Mouse (Mus musculus) hindbrain, embryonic 13.5 days (tissue): ENCODE measurements around the gene Lhfpl3. TPM values are rescaled to one million over a fixed set of nuclear protein-coding genes. Genes with fewer than 3 reads are reported as not detected.

Experiments used
- ATAC-seq: fragments of 200-750 bp; cut with Nextera tagmentation; 2 replicates; pipeline ENCODE4 v1.8.0; 2017; ENCODE audit warnings: moderate TSS enrichment; ENCODE audit not compliant: low FRiP score
- H3K27ac ChIP-seq: fragments of 300-500 bp; sonication (generic); 2 replicates; pipeline ENCODE4 v1.5.1; 2015; ENCODE audit warnings: inconsistent platforms, mild to moderate bottlenecking, moderate library complexity
- H3K27me3 ChIP-seq: fragments of 300-500 bp; sonication (generic); 2 replicates; pipeline ENCODE4 v1.6.1; 2015; ENCODE audit warnings: mild to moderate bottlenecking, inconsistent platforms
- H3K36me3 ChIP-seq: fragments of 300-500 bp; sonication (generic); 2 replicates; pipeline ENCODE4 v1.6.1; 2015; ENCODE audit warnings: mild to moderate bottlenecking, inconsistent platforms
- H3K4me1 ChIP-seq: fragments of 300-500 bp; sonication (generic); replicated peaks from 2 replicates; pipeline ENCODE4 v1.6.1; 2015; ENCODE audit warnings: inconsistent platforms
- H3K4me2 ChIP-seq: fragments of 300-500 bp; sonication (generic); 2 replicates; pipeline ENCODE4 v1.6.1; 2015; ENCODE audit warnings: inconsistent platforms, mild to moderate bottlenecking, moderate library complexity
- H3K4me3 ChIP-seq: fragments of 300-500 bp; sonication (generic); 2 replicates; pipeline ENCODE4 v1.5.1; 2015; ENCODE audit warnings: mild to moderate bottlenecking, inconsistent platforms
- H3K9ac ChIP-seq: fragments of 300-500 bp; sonication (generic); 2 replicates; pipeline ENCODE4 v1.6.1; 2015; ENCODE audit warnings: mild to moderate bottlenecking, inconsistent platforms
- H3K9me3 ChIP-seq: fragments of 300-500 bp; sonication (generic); 2 replicates; pipeline ENCODE4 v1.6.1; 2016; ENCODE audit warnings: inconsistent platforms
- WGBS: fragments of 180-500 bp; shearing (Covaris S2); methylation state at CpG from one replicate; pipeline ENCODE4 v1.1.7; 2015; 5-methylcytosine and 5-hydroxymethylcytosine counted together
- polyA plus RNA-seq: library from polyadenylated mRNA; unstranded; fragments of >200 nt; fragmentation: Nextera tagmentation; extraction: Ambion mirVana; gene quantifications from 2 replicates; pipeline ENCODE4 v1.2.1, GENCODE M21; 2015

Gene Lhfpl3
- polyA plus RNA-seq, 1 experiment from 2014 or later = 9.7 TPM

DNA sequence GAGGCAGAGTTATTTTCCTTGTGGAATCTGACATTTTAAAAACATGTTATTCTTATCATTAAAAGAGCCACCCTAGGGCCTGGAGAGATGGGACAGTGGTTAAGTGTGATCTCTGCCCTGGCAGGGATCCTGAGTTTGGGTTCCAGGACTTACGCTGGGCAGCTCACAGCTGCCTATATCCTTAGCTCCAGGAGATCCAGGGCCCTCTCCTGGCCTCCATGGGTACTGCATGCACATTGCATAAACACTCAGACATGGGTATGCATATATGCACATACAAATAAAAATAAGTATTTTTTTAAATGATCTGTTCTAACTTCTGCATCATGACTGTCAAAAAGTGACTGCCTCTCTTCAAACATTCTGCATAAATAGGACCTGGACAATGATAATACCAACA lies 115.5 kb downstream of the Lhfpl3 start:
- H3K36me3 ChIP-seq = no peaks in the 10 kb centered on the region
- H3K4me1 ChIP-seq = no peaks in the 10 kb centered on the region
- no peak overlapping the region for H3K4me2 ChIP-seq
- H3K27ac ChIP-seq = no peak overlapping the region
- H3K9ac ChIP-seq = no peak overlapping the region
- no peak overlapping the region for H3K4me3 ChIP-seq
- 36% methylated on average over 1 of the region's 1 CpGs for WGBS
- no peaks in the 10 kb centered on the region for H3K27me3 ChIP-seq
- no peak for ATAC-seq
- no peaks in the 10 kb centered on the region for H3K9me3 ChIP-seq

DNA sequence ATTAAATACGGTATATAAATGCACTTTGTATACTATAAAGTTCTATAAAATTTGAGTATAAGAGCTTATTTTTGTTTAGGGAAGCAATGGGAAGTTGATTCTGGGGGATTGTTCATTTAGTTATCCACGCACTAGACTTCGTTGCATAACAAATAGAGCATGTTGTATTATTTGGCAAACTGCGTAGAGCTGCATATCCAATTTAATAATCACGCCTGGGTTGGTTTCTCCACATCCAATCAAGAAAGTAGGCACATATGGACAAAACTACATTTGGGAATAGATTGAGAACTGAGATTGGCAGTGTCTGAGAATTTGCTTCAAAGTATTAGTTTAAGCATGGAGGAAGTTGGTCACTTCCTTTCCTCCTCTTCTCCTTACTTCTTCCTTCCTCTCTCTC lies 123.2 kb downstream of the Lhfpl3 start:
- Histone ChIP-seq H3K27ac (no peak overlapping the region), H3K4me1 (no peaks in the 10 kb centered on the region), H3K9ac (no peak overlapping the region), H3K9me3 (no peaks in the 10 kb centered on the region), H3K36me3 (no peaks in the 10 kb centered on the region), H3K27me3 (no peaks in the 10 kb centered on the region), H3K4me2 (no peak overlapping the region), H3K4me3 (no peak overlapping the region)
- ATAC-seq = no peak
- 88% methylated on average over 5 of the region's 5 CpGs for WGBS

DNA sequence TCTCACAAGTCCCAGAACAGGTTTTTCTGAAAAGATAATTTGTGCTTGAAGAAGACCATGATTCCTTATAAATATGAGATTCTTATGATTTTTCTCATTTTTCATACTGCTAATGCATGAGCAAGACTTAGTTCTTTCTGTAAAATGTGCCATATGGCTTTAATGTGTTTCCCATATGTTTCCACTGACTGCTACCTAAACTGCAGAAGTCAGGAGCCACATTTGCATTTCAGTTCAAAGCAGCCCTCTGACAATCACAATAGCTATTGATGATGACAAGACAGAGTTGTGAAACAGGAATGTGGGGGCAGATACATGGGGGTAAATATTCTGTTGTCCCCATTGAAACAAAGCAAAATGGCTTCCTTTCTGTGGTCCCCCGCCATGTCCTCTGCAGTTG lies 126.6 kb downstream of the Lhfpl3 start:
- Histone ChIP-seq H3K4me3 (no peak overlapping the region), H3K27me3 (no peaks in the 10 kb centered on the region), H3K9me3 (no peaks in the 10 kb centered on the region), H3K27ac (no peak overlapping the region), H3K4me2 (no peak overlapping the region), H3K9ac (no peak overlapping the region), H3K36me3 (no peaks in the 10 kb centered on the region), H3K4me1 (no peaks in the 10 kb centered on the region)
- no peak for ATAC-seq
- WGBS = 76% methylated on average over 1 of the region's 1 CpGs

DNA sequence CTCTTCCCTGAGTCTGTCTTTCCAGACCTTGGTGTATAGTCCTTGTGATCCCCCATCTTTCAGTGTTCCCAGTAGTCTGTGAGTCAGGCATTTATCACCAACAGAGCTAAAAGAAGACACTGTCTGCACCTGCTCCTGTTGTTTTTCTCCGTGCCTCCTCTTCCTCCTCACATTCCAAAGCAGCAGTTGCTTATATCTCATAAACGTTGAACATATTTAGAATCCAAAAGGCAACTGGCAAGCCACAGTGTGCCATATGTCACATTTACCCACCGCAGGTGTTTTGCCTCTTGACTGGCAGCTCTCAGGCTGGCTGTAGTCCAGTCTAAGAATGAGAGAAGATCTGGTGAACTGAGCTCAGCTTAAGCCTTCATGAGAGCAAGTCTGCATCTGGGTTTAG lies 142.5 kb downstream of the Lhfpl3 start:
- Histone ChIP-seq H3K9me3 (no peaks in the 10 kb centered on the region), H3K9ac (no peak overlapping the region), H3K36me3 (no peaks in the 10 kb centered on the region), H3K27ac (no peak overlapping the region), H3K4me1 (no peaks in the 10 kb centered on the region), H3K27me3 (no peaks in the 10 kb centered on the region), H3K4me3 (no peak overlapping the region), H3K4me2 (no peak overlapping the region)
- ATAC-seq = no peak
- 80% methylated on average over 3 of the region's 3 CpGs for WGBS

DNA sequence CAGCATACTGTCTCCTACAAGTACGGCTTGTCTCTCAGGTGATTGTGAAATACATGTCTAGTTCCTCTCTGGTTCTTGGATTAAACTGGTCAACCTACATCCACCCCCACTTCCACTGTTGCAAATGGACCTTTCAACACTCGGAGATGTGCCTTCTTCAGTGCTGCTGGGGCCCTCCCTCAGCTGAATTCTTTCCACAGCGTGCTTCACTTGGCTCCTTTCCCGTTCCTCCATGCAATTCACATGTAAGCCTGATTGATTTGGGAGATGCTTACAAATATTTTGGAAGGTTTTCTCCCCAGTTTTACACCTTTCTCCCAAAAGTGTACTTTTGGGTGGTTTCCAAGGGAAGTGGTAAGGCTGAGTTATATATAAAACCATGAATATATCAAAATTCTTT lies 143.6 kb downstream of the Lhfpl3 start:
- H3K9ac ChIP-seq = no peak overlapping the region
- H3K4me1 ChIP-seq = no peaks in the 10 kb centered on the region
- H3K27ac ChIP-seq = no peak overlapping the region
- H3K9me3 ChIP-seq = no peaks in the 10 kb centered on the region
- H3K4me2 ChIP-seq = no peak overlapping the region
- WGBS = 88% methylated on average over 4 of the region's 4 CpGs
- no peaks in the 10 kb centered on the region for H3K36me3 ChIP-seq
- ATAC-seq = no peak
- H3K27me3 ChIP-seq = no peaks in the 10 kb centered on the region
- no peak overlapping the region for H3K4me3 ChIP-seq

DNA sequence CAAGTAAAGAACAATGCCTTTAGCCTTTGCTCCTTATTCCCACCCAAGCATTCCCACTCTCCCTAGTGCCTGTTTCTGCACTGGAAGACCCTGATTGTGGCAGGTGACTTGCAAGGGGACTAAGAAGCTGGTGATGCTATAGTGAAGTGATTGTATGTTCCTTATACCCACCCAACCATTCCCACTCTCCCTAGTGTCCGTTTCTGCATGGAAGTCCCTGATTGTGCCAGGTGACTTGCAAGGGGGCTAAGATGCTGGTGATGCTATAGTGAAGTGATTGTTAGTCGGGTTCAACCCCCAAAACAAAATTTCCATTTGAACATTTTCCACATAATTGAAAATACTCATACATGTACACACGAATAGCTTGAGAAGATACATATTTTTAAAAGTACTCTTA lies 151.4 kb downstream of the Lhfpl3 start:
- Histone ChIP-seq H3K4me2 (no peak overlapping the region), H3K27ac (no peak overlapping the region), H3K4me1 (peaks cover 6% of the 10 kb centered on the region; the same call in 1 of the 2 replicates), H3K36me3 (no peaks in the 10 kb centered on the region), H3K9me3 (no peaks in the 10 kb centered on the region), H3K4me3 (no peak overlapping the region), H3K9ac (no peak overlapping the region), H3K27me3 (no peaks in the 10 kb centered on the region)
- 88% methylated on average over 3 of the region's 3 CpGs for WGBS
- ATAC-seq = no peak

DNA sequence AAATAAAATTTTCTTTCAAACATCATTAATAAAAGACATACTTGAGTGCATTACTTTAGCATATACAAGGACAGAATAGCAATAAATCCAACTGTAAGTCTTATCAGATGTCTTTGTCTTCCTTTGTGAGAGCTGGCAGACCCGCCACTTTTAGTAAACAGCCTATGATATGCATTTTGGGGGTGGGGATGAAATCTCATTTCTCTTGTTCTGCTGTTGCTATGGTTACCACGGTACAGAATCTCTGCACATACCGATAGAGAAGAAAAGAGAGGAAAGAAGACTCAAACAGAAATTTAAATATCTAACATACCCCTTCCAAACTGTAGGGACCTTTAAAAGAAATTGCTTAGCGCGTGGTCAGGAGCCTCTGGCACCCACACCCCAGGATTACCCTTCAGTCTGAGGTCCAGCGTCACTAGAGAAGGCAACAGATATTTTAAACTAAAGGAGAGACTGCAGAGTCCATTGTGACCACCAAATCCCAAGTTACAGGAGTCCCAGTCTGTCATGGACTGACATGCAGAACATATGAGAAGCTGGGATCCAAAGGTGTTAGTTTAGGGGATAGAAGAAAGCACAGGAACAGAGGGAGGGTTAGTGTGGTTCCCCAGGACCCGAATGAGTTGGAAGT lies 151.9 kb downstream of the Lhfpl3 start:
- H3K4me2 ChIP-seq = no peak overlapping the region
- H3K9me3 ChIP-seq = no peaks in the 10 kb centered on the region
- H3K27ac ChIP-seq = no peak overlapping the region
- H3K27me3 ChIP-seq = no peaks in the 10 kb centered on the region
- no peaks in the 10 kb centered on the region for H3K36me3 ChIP-seq
- H3K9ac ChIP-seq = no peak overlapping the region
- peaks cover 6% of the 10 kb centered on the region; the same call in 1 of the 2 replicates for H3K4me1 ChIP-seq
- H3K4me3 ChIP-seq = no peak overlapping the region
- ATAC-seq = peak; percentile 73
- 57% methylated on average over 7 of the region's 7 CpGs for WGBS

DNA sequence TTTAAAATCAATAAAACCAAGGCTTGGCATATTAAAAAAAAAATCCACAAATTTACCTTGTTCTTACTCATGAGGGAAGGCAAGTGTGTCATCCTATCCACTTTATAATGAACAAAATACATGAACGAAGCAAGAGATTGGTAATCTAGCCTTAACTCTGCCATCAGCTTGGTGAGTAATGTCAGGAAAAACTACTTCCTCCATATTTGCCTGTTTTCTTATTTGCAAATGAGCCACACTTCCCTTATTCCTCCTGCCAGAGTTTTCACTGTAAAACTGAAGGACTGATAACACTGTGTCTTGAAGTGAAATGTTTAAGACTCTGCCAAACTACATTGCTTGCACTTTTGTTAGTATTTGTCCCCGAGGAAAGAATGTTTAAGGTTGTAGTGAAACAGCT lies 152.7 kb downstream of the Lhfpl3 start:
- H3K9ac ChIP-seq = no peak overlapping the region
- H3K27me3 ChIP-seq = no peaks in the 10 kb centered on the region
- 91% methylated on average over 2 of the region's 2 CpGs for WGBS
- no peak overlapping the region for H3K4me3 ChIP-seq
- no peak overlapping the region for H3K27ac ChIP-seq
- peaks cover 6% of the 10 kb centered on the region; the same call in 1 of the 2 replicates for H3K4me1 ChIP-seq
- H3K9me3 ChIP-seq = no peaks in the 10 kb centered on the region
- ATAC-seq = no peak
- H3K4me2 ChIP-seq = no peak overlapping the region
- H3K36me3 ChIP-seq = no peaks in the 10 kb centered on the region

DNA sequence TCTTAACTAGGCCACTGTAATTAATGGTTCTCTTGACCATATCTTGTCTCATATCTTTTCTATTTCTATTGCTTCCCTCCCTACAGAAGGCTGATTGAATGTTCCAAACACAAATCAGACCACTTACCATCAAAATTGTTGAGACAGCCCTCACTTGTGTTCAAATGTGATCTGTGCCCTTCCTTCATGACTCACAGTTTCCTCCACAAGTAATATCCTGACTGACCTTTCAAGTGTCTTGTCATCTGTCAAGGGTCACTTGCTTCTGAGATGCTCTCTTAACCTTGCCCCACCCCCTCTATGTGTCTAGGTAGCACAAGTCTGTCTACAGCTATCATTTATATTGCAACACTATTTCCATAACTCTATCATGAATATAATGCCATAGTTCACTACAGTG lies 154.1 kb downstream of the Lhfpl3 start:
- no peak for ATAC-seq
- Histone ChIP-seq H3K4me1 (peaks cover 6% of the 10 kb centered on the region; the same call in 1 of the 2 replicates), H3K27me3 (no peaks in the 10 kb centered on the region), H3K4me3 (no peak overlapping the region), H3K4me2 (no peak overlapping the region), H3K9me3 (no peaks in the 10 kb centered on the region), H3K27ac (no peak overlapping the region), H3K9ac (no peak overlapping the region), H3K36me3 (no peaks in the 10 kb centered on the region)

DNA sequence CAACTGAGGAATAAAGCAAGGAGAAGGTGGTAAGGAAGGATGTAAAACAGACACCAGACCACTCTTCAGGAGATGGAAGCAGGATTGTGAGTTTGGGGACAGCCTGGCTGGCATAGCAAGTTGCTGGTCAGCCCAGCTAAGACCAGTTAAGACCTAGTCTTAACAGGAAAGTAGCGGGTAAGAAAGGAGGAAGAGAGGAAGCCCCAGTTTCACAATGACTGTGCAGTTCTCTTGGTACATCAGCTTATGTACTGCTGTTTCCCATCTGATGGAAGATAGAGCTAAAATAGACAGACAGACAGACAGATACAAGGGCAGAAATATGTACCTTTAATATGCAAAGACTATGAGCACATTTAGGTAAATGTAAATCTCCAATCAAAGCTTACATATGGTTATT lies 171.3 kb downstream of the Lhfpl3 start:
- 95% methylated on average over 1 of the region's 1 CpGs for WGBS
- Histone ChIP-seq H3K9me3 (no peaks in the 10 kb centered on the region), H3K4me1 (no peaks in the 10 kb centered on the region), H3K36me3 (no peaks in the 10 kb centered on the region), H3K27me3 (no peaks in the 10 kb centered on the region), H3K27ac (no peak overlapping the region), H3K9ac (no peak overlapping the region), H3K4me3 (no peak overlapping the region), H3K4me2 (no peak overlapping the region)
- ATAC-seq = no peak

DNA sequence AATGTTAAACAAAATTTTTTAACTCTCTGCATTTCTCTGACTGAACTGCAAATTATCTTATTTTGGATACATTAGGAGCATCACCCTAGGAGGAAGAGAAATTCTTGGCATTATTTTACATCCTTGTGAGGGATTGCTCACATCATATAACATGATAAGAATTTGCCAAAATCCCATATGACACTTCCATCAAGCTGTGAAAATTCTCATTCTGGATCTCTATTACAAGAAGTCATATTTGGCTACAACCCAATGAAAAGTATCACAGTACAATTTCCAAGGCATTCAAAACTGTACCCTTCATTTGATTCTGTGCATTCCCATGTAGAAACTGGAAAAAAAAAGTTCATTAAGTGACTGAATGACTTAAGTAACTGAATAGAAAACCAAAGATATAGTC lies 180.3 kb downstream of the Lhfpl3 start:
- Histone ChIP-seq H3K36me3 (no peaks in the 10 kb centered on the region), H3K4me1 (no peaks in the 10 kb centered on the region), H3K4me3 (no peak overlapping the region), H3K9ac (no peak overlapping the region), H3K27me3 (no peaks in the 10 kb centered on the region), H3K4me2 (no peak overlapping the region), H3K9me3 (no peaks in the 10 kb centered on the region), H3K27ac (no peak overlapping the region)
- ATAC-seq = no peak

DNA sequence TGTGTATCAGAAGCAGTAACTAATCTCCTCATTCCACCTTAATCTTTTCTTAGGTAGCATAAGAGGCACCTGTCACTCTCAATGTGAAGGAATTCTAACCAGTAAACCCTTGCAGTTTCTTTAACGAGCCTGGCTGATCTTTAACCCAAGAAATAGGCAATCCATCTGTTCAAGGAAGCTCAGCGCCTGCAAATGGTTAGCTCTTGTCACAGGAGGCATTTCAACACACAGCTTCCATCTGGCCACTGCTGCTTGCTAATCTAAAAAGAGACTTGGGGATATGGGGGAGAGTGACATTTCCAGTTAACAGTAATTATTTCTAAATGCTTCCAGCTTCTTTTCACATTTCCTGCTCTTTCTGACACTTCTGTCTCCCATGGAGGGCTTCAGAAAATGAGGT lies 182.9 kb downstream of the Lhfpl3 start:
- Histone ChIP-seq H3K4me3 (no peak overlapping the region), H3K4me1 (no peaks in the 10 kb centered on the region), H3K36me3 (no peaks in the 10 kb centered on the region), H3K27me3 (no peaks in the 10 kb centered on the region), H3K4me2 (no peak overlapping the region), H3K9me3 (no peaks in the 10 kb centered on the region), H3K27ac (no peak overlapping the region), H3K9ac (no peak overlapping the region)
- WGBS = 69% methylated on average over 2 of the region's 2 CpGs
- ATAC-seq = no peak

DNA sequence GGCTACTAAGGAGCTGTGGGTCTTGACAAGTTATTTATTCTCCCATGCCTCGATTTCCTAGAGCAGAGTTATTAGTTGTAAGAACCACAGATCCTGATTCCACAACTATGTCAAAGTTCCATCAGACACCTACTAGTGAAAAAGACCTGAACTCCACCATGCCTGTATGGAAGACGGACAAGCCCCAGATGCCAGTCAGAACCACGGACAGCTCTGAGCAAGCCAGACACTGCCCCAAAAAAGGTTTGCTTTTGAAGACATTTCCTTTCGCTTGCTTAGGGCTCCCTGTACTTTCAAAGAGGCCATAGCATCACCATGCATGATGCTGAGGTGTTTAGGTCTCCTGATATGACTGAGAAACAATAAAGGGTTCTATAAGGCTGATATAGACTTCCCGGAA lies 197.4 kb downstream of the Lhfpl3 start:
- ATAC-seq = no peak

More for the DNA sequence above, 197.4 kb downstream of the Lhfpl3 start:
- Histone ChIP-seq H3K9ac (no peak overlapping the region), H3K36me3 (no peaks in the 10 kb centered on the region), H3K4me2 (no peak overlapping the region), H3K9me3 (no peaks in the 10 kb centered on the region), H3K27me3 (no peaks in the 10 kb centered on the region), H3K4me1 (no peaks in the 10 kb centered on the region), H3K4me3 (no peak overlapping the region), H3K27ac (no peak overlapping the region)
- 64% methylated on average over 5 of the region's 5 CpGs for WGBS
